Mouse (Mus musculus) stomach, postnatal 0 days (tissue): ENCODE measurements around the gene Thsd4.

Experiments used
- CTCF ChIP-seq: IDR thresholded peaks from 2 replicates; pipeline ENCODE4 v1.5.1; 2016; ENCODE audit warnings: antibody characterized with exemption, low read depth, mild to moderate bottlenecking, moderate library complexity
- EP300 ChIP-seq: optimal IDR thresholded peaks from 2 replicates; pipeline ENCODE3; 2016; ENCODE audit warnings: antibody characterized with exemption

DNA sequence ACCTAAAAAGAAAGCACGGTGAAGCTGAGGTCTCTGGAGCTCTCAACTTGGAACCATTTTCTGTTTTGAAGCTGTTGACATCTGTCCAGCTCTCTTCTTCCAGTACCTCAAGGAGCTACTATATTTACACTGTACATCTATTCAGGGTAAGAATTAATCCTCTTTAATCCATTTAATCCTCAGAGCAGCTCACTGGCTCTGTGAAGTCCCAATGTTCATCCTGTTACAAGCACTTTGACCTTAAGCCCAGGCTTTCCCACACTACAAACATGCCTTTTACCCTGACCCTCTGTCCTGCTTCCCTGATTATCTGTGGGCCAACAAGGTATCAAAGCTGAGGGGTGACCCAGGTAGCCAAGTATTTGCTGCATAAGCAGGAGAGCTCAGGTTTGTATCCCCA lies 427.6 kb downstream of the Thsd4 start:
- TF ChIP-seq CTCF (no peak), EP300 (no peak)
